Mouse (Mus musculus) forebrain, postnatal 0 days (tissue): ENCODE results near the gene Olfr99. TPM values are rescaled to one million over a fixed set of nuclear protein-coding genes. Genes with fewer than 3 reads are reported as not detected.
A peak's percentile ranks its signal among the peaks of the same experiment; 100 is the strongest.

Experiments
- ATAC-seq: fragments of 200-750 bp; cut with Nextera tagmentation; 2 replicates; pipeline ENCODE4 v1.8.0; 2017; ENCODE audit warnings: mild to moderate bottlenecking, moderate library complexity
- DNase-seq: peaks from one replicate; pipeline ENCODE4 v3.0.0-alpha.2; 2015
- H3K27ac ChIP-seq: fragments of 300-500 bp; sonication (generic); 2 replicates; pipeline ENCODE4 v1.5.1; 2014; ENCODE audit warnings: low read depth, mild to moderate bottlenecking, antibody characterized with exemption, low read length, moderate library complexity, mixed read lengths
- H3K27me3 ChIP-seq: fragments of 300-500 bp; sonication (generic); 2 replicates; pipeline ENCODE4 v1.6.1; 2014; ENCODE audit warnings: mild to moderate bottlenecking, low read length, mixed read lengths; ENCODE audit not compliant: insufficient read depth
- H3K36me3 ChIP-seq: fragments of 300-500 bp; sonication (generic); 2 replicates; pipeline ENCODE4 v1.6.1; 2014; ENCODE audit warnings: mild to moderate bottlenecking, moderate library complexity; ENCODE audit not compliant: insufficient read depth
- H3K4me1 ChIP-seq: fragments of 300-500 bp; sonication (generic); 2 replicates; pipeline ENCODE4 v1.6.1; 2014; ENCODE audit warnings: antibody characterized with exemption; ENCODE audit not compliant: insufficient read depth
- H3K4me2 ChIP-seq: fragments of 300-500 bp; sonication (generic); 2 replicates; pipeline ENCODE4 v1.6.1; 2014; ENCODE audit warnings: low read depth, mild to moderate bottlenecking, moderate library complexity
- H3K4me3 ChIP-seq: fragments of 300-500 bp; sonication (generic); 2 replicates; pipeline ENCODE4 v1.5.1; 2014; ENCODE audit warnings: low read depth, low read length, mixed read lengths
- H3K9ac ChIP-seq: fragments of 300-500 bp; sonication (generic); 2 replicates; pipeline ENCODE4 v1.6.1; 2014; ENCODE audit warnings: mild to moderate bottlenecking
- H3K9me3 ChIP-seq: fragments of 300-500 bp; sonication (generic); 2 replicates; pipeline ENCODE4 v1.6.1; 2016; ENCODE audit warnings: low read length
- CTCF ChIP-seq: sonication (generic); IDR thresholded peaks from 2 replicates; pipeline ENCODE4 v1.5.1; 2016; ENCODE audit warnings: antibody characterized with exemption, control low read depth, low read depth
- WGBS: fragments of 180-500 bp; shearing (Covaris S2); extraction: QIAGEN DNeasy Blood & Tissue Kit; methylation state at CpG from one replicate; pipeline ENCODE4 v1.1.7; 2014; 5-methylcytosine and 5-hydroxymethylcytosine counted together
- polyA plus RNA-seq: library from polyadenylated mRNA; unstranded; fragments of >200 nt; fragmentation: Nextera tagmentation; extraction: Ambion mirVana; gene quantifications from 2 replicates; pipeline ENCODE4 v1.2.1, GENCODE M21; 2015
- total RNA-seq: library from RNA; depleted of rRNA; stranded (reverse); fragments of >200 nt; gene quantifications from 2 replicates; pipeline ENCODE4 v1.2.3, GENCODE M21; 2014; rRNA removed

Olfr99 gene
- total RNA-seq: not detected in 2 replicates
- not detected in 2 replicates for polyA plus RNA-seq

DNA sequence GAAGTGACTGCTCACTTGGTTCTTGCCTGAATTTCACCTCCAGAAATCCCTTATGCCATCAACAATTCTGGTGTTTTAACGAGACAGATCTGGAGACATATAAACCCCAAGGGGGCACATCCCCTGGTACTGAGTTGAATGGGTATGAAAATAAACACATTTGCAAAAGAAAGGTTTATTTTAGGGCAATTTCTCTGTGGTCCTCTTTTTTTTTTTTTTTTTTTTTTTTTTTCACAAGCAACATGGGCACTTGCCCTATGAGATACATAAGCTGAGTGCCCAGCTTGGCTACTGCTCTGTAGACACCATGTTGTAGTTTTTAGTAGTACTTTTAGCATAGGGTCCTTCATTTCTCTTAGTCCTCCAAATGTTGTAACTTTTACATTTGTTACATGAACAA is at the start of gene Olfr99:
Gene Olfr99 (minus strand): TSS at position 101 of the 400 bp plus-strand sequence.
- Histone ChIP-seq H3K9me3 (no peaks in the 10 kb centered on the region), H3K27me3 (no peaks in the 10 kb centered on the region), H3K36me3 (no peaks in the 10 kb centered on the region), H3K4me2 (no peak within 1 kb of the TSS), H3K4me3 (no peak within 1 kb of the TSS), H3K4me1 (no peaks in the 10 kb centered on the region), H3K27ac (no peak within 1 kb of the TSS), H3K9ac (no peak within 1 kb of the TSS)
- no peak for DNase-seq
- WGBS: 60% methylated on average over 1 of the region's 1 CpGs
- TF ChIP-seq CTCF: no peak
- no peak for ATAC-seq

DNA sequence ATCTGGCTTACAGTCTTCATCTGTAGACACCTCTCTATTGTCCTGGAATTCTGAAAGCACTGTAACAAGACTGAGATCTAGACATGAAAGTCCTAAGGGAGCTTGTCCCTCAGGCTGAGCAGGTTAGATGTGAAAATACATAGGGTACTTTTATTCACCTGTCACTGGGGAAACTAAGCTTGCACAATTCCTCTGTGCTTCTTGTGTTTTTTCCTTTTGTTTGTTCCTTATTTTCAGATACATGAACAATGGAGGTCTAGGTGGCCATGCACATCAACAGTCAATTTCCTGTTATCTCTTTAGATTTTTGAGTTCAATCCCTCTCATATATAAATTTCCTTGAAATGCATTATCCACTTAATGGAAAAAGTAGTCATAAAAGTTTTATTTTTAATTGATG is 33.7 kb upstream of the Olfr99 start, which contains the start of gene Olfr102:
Gene Olfr102 (minus strand): TSS at position 101 of the 400 bp plus-strand sequence.
- ATAC-seq (no peak), DNase-seq (no peak)
- no peaks in the 10 kb centered on the region for H3K9me3 ChIP-seq
- H3K4me2 ChIP-seq: no peak within 1 kb of the TSS
- H3K27ac ChIP-seq: no peak within 1 kb of the TSS
- no peak within 1 kb of the TSS for H3K9ac ChIP-seq
- no peak for TF ChIP-seq CTCF
- H3K36me3 ChIP-seq: no peaks in the 10 kb centered on the region
- no peaks in the 10 kb centered on the region for H3K4me1 ChIP-seq
- H3K27me3 ChIP-seq: no peaks in the 10 kb centered on the region
- no peak within 1 kb of the TSS for H3K4me3 ChIP-seq

DNA sequence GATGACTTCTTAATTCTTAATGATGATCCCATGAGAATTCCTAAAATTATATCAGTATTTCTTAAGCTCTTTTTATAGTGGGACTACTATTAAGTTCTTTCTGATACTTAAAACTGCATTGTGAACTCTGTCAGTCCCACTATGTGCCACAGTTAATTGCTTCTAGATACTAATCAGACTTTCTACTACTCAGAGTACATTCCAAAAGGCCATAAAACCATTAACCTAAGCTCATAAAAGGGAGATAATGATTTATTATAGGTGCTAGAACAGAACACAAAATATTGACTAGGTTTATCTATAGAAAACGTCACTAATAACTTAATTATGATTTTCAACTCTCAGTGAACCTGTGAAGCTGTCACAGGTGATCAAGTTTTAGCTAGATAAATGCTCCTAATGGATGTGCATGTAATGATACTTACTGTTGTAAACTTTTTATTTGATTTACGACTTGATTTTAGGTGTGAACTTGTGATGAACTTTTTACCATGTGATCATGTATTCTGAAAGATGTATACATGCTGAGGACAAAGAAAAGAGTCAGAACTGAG is 27.0 kb upstream of the Olfr99 start:
- DNase-seq (no peak), ATAC-seq (no peak)
- no peak for TF ChIP-seq CTCF
- Histone ChIP-seq H3K4me2 (no peak overlapping the region), H3K4me1 (no peaks in the 10 kb centered on the region), H3K4me3 (no peak overlapping the region), H3K27me3 (no peaks in the 10 kb centered on the region), H3K9ac (no peak overlapping the region), H3K27ac (no peak overlapping the region), H3K9me3 (no peaks in the 10 kb centered on the region), H3K36me3 (no peaks in the 10 kb centered on the region)
- WGBS: 54% methylated on average over 2 of the region's 2 CpGs

DNA sequence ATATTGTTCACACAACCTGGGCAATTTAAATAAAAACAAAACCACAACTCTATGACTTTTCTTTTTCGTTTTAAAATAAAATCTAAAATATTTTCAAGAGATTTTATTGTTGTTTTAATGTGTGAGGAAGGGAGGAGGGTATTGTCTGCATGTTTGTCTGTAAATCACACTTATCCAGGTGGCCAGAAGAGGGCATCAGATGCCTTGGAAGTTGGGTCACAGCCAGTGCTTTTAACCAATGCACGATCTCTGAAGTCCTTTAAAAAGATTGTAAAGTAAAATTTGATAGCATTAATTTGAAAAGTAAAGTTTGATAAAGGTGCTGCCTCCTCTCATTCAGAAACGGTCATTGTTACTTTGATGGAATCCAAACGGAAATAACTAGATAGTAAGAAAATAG is 25.2 kb upstream of the Olfr99 start:
- Histone ChIP-seq H3K4me3 (no peak overlapping the region), H3K4me2 (no peak overlapping the region), H3K4me1 (no peaks in the 10 kb centered on the region), H3K27ac (no peak overlapping the region), H3K27me3 (no peaks in the 10 kb centered on the region), H3K9me3 (no peaks in the 10 kb centered on the region), H3K36me3 (no peaks in the 10 kb centered on the region), H3K9ac (no peak overlapping the region)
- peak; percentile 25; the same call in 1 of the 2 replicates for TF ChIP-seq CTCF
- DNase-seq: peak; percentile 1
- 42% methylated on average over 4 of the region's 4 CpGs for WGBS
- ATAC-seq: no peak

DNA sequence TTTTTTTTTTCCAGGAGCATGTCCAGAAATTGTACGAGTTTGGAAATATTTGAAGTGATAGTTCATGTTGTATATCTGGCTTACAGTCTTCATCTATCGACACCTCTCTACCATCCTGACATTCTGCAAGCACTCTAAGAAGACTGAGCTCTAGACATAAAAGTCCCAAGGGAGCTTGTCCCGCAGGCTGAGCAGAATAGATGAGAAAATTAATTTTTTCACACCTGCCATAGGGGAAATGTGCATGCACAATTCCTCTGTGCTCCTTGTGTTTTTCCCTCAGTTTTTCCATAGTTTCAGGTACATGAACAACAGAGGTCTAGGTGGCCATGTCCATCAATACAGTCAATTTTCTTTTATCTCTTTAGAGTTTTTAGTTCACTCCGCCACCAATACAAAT is 21.0 kb upstream of the Olfr99 start, which contains the start of gene Olfr101:
Gene Olfr101 (minus strand): TSS at position 101 of the 400 bp plus-strand sequence.
- H3K9me3 ChIP-seq: no peaks in the 10 kb centered on the region
- no peak within 1 kb of the TSS for H3K4me2 ChIP-seq
- H3K27ac ChIP-seq: no peak within 1 kb of the TSS
- WGBS: 88% methylated on average over 4 of the region's 4 CpGs
- no peaks in the 10 kb centered on the region for H3K4me1 ChIP-seq
- H3K9ac ChIP-seq: no peak within 1 kb of the TSS
- ATAC-seq: no peak
- TF ChIP-seq CTCF: no peak
- no peaks in the 10 kb centered on the region for H3K36me3 ChIP-seq
- no peaks in the 10 kb centered on the region for H3K27me3 ChIP-seq
- no peak within 1 kb of the TSS for H3K4me3 ChIP-seq
- no peak for DNase-seq

DNA sequence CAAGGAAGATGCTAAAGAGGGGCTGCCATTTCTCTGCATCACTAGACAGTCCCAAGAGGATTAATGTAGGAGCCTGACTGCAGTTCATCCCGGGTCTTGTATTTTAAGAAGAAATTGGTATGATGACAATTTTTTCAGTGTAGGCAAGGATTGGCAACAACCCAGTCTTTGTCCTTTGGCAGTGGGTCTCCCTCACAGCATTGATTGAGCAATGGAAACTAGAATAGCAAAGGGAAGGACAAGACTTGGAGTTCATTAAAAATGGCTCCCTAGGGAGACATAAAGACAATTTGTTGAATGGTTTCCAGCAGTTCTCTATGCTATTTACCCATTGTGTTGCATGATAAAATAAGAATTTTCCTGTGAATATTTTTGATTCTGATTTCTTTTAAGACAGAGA is 2.9 kb downstream of the Olfr99 start:
- ATAC-seq (no peak), DNase-seq (no peak)
- H3K27ac ChIP-seq: no peak overlapping the region
- no peak overlapping the region for H3K4me2 ChIP-seq
- no peak overlapping the region for H3K9ac ChIP-seq
- H3K4me3 ChIP-seq: no peak overlapping the region
- 59% methylated on average over 1 of the region's 1 CpGs for WGBS
- H3K27me3 ChIP-seq: no peaks in the 10 kb centered on the region
- H3K36me3 ChIP-seq: no peaks in the 10 kb centered on the region
- no peaks in the 10 kb centered on the region for H3K4me1 ChIP-seq
- no peak for TF ChIP-seq CTCF
- no peaks in the 10 kb centered on the region for H3K9me3 ChIP-seq

DNA sequence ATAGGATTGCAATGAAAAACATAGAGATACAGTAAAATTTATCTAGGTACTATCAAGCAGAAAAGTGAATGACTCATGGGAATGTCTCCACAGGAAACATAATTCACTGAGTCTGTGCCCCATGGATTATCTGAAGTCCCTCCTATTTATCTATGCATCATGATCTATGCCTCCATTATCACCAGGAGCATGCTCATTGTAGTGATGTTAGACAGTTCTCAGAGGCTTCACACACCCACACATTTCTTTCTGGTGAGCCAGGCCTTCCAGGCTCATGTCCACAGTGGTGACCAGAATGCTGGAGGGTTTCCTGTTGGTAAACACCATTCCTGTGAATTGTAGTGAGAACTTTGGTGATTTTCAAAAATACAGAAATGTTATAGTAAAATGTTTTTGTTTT is 6.7 kb downstream of the Olfr99 start:
- TF ChIP-seq CTCF: no peak
- Histone ChIP-seq H3K36me3 (no peaks in the 10 kb centered on the region), H3K4me1 (no peaks in the 10 kb centered on the region), H3K4me2 (no peak overlapping the region), H3K9ac (no peak overlapping the region), H3K9me3 (no peaks in the 10 kb centered on the region), H3K27ac (no peak overlapping the region), H3K27me3 (no peaks in the 10 kb centered on the region), H3K4me3 (no peak overlapping the region)
- DNase-seq (no peak), ATAC-seq (no peak)
